Mouse (Mus musculus) monocyte, adult 2 months (primary cell): ENCODE results near the gene Duoxa1.
"Not testable (repeated sequence)": the region's sequence is repeated elsewhere in the genome, so short reads cannot be mapped to it uniquely, and the experiment has no call there.

Experiments
- DNase-seq, 2 experiments: peaks; one replicate each; pipeline ENCODE4 v3.0.0; 2022; ENCODE audit warnings: low spot score in 2 of 2, low read depth in 1 of 2

The Duoxa1 gene

GRCm38 (mm10) chr2:122313536-122313935 lies at the start of gene Duoxa1:
Duoxa1 (minus strand) TSS chr2:122313730.
- DNase-seq: no peak

GRCm38 (mm10) chr2:122362622-122363523 lies 49.3 kb upstream of the Duoxa1 start:
- no peak for DNase-seq

GRCm38 (mm10) chr2:122361868-122362621 lies 48.5 kb upstream of the Duoxa1 start:
- DNase-seq: no peak

GRCm38 (mm10) chr2:122361181-122361580 lies 47.7 kb upstream of the Duoxa1 start:
- no peak for DNase-seq

GRCm38 (mm10) chr2:122360310-122360709 lies 46.8 kb upstream of the Duoxa1 start:
- DNase-seq: no peak

- no peak for DNase-seq
These were observed 42.7 kb upstream of the Duoxa1 start for GRCm38 (mm10) chr2:122356187-122356586.

GRCm38 (mm10) chr2:122355389-122355788 lies 41.9 kb upstream of the Duoxa1 start:
- DNase-seq: no peak

- no peak for DNase-seq
These were observed 40.8 kb upstream of the Duoxa1 start for GRCm38 (mm10) chr2:122354191-122354929.

GRCm38 (mm10) chr2:122353765-122354164 lies 40.2 kb upstream of the Duoxa1 start:
- no peak for DNase-seq

- DNase-seq: no peak
These were observed 39.5 kb upstream of the Duoxa1 start for GRCm38 (mm10) chr2:122352992-122353391.

GRCm38 (mm10) chr2:122351931-122352329 lies 38.4 kb upstream of the Duoxa1 start:
- no peak for DNase-seq

GRCm38 (mm10) chr2:122351156-122351930 lies 37.8 kb upstream of the Duoxa1 start:
- no peak for DNase-seq

GRCm38 (mm10) chr2:122349136-122349785 lies 35.7 kb upstream of the Duoxa1 start:
- no peak for DNase-seq

GRCm38 (mm10) chr2:122348531-122349131 lies 35.1 kb upstream of the Duoxa1 start:
- DNase-seq: peak; percentile 20 to 61

GRCm38 (mm10) chr2:122347257-122347656 lies 33.7 kb upstream of the Duoxa1 start:
- DNase-seq: no peak

GRCm38 (mm10) chr2:122346164-122346563 lies 32.6 kb upstream of the Duoxa1 start:
- DNase-seq: not testable (repeated sequence)

GRCm38 (mm10) chr2:122345106-122345893 lies 31.8 kb upstream of the Duoxa1 start:
- no peak for DNase-seq

GRCm38 (mm10) chr2:122337291-122337690 lies 23.8 kb upstream of the Duoxa1 start:
- DNase-seq: no peak

GRCm38 (mm10) chr2:122334170-122334569 lies 20.6 kb upstream of the Duoxa1 start:
- no peak for DNase-seq
